Mouse (Mus musculus) WW6 (cell line): ENCODE results near the gene Mrpl18.

Experiments
- DNase-seq: peaks from one replicate; pipeline ENCODE4 v3.0.0-alpha.2; 2013; ENCODE audit warnings: low read depth, low spot score

Mrpl18 gene

DNA sequence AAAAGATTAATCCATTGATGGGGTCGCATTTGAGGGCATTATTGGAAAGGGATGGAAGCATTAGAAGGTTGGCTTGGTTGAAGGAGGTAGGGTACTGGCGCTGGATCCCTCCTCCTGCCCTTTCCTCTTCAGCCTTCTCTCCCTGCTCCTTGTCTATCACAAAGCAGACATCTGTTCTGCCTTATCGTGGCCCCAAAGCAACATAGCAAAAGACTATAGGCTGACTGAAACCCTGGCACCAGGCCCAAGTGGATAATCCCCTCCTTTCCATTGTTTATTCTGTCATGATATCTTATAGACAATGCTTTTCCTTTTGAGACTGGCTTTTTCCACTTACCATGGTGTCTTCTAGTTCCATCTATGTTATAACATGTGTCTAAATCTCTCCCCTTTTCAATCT lies 50.7 kb downstream of the Mrpl18 start:
- no peak for DNase-seq

DNA sequence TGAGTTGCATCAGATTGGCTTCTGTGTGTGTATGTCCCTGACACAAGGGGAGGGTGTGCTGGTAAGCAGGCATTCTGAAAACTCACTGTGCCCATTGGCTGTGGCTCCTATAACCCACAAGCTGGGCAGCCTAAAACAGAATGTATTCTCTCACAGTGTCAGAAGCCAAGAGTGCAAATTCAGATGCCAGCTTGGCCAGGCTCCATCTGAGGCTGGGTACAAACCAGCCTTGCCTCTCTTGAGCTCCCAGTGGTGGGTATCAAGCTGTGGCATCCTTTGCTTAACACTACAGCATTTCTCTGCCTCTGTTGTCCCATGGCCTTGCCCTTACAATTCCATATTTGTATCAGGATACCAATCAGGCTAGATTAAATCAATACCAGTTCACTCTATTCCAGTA lies 52.0 kb downstream of the Mrpl18 start:
- DNase-seq: no peak
